Mouse (Mus musculus): ENCODE measurements at regions not wholly inside any gene's neighbourhood (a gene's known extent, or its start where the extent isn't known, plus 50 kb on each side); places are given as distances from the start of the nearest gene placed in this dataset.
"Not testable (repeated sequence)": the region's sequence is repeated elsewhere in the genome, so short reads cannot be mapped to it uniquely, and the experiment has no call there.

DNA sequence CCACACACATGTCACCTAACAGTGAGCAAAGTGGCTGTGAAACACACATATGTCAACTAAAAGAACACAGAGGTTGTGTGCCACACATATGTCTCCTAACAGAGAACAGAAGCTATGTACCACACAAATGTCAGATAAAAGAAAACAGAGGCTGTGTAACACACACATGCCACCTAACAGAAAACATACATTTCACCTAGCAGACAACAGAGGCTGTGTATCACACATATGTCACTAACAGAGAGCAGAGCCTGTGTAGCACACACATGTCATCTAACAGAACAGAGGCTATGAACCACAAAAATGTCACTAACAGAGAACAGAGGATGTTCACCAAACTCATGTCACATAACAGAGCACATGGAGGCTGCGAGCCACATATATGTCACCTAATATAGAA lies 103.6 kb upstream of the Thrb start:
- DNase-seq (ENCODE audit: low read depth, low spot score): no peak

DNA sequence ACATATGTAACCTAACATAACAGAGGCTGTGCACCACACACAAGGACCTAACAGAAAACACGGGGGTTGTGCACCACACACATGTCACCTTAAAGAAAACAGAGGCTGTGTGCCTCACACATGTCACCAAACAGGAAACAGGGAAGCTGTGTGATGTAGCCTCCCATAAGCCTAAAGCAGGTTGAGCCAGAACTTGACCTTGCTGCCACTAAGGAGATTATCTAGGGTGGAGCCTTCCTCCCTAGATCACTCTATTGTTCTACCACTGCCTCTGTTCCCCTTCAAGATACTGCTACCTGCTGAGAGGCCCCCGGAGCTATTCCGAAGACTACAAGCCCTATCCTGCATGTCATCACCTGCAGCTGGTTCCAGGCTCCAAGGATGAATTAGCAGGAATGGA lies 100.1 kb upstream of the Thrb start:
- not testable (repeated sequence) for DNase-seq (ENCODE audit: low read depth, low spot score)

DNA sequence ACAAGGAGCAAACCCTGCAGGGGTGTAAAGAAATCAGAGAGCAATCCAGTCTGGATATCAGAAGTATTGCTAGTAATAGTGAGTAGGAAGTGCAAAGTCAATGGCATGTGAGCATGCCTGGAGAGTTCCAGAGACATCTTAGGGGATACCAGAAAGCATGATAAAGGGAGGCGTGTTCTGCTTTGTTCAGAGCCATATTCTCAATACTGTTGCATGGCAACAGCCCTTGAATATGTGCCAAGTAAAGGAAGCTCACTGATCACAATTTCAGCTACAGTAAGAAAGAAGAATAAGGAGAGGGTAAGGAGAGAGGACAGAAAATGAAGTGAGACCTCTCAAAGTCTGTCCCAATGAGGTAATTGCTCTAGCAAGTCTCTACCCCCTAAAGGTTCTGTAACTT lies 92.1 kb upstream of the Thrb start:
- no peak for DNase-seq (ENCODE audit: low read depth, low spot score)

DNA sequence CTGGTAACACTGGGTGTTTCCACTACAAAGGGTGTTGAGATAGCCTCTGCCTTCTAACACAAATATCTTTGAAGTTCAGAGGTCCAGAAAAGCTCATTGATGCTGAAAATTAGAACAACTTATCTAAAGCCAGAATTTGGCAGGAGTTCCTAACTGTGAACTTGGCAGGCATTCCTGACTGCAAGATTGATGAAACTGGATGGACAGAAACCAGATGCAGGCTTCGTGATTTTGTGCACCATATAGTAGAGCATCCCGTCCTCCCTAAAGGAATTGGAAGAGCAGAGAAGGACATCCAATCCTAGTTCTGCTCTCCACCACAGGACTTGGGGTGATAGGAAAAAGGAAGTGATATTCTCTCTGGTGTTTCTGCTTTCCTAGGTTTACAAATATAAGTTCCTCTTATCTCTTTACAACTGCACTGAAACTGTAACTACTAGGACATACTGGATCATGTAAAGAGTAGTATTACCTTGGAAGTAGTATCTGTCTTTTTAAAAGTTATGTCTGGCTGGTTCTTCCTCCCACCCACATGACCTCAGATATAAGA lies 90.9 kb upstream of the Thrb start:
- DNase-seq (ENCODE audit: low read depth, low spot score): no peak

DNA sequence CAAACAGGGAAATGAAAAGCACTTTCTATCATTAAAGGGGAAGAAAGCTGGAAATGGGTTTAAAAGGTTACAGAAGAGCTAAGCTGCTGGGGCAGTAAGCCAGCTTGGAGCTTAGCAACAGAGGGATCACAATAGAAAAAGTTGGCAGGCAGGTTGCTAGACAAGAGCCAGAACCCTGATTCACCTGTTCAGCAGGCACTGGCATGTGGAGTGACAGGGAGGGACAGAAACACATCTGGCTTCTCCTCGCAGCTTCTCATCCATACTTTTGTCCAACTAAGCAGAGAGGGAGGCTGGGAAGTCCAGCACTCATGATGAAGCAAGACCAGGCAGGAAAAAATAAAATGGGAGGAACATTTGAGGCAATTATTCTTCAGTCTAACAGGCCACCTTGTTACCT lies 81.3 kb upstream of the Thrb start:
- DNase-seq (ENCODE audit: low read depth, low spot score): no peak

DNA sequence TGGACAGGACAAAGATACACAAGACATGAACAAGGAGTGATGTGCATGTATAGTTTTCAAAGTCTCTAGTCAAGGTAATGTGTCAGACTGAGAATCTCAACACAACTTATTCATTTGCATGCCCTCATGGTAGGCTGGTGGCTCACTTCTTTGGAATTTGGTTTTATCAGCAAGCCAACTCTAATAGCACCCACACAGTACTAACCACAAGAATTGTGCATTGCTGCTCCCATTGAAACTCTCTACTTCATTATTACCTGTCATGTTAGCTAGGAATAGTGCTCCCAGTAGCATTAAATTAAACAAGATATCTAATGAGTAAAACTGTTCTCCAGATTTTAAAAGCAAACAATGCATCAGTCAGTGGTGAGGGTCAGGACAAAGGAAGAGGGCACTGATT lies 70.5 kb upstream of the Thrb start:
- DNase-seq (ENCODE audit: low read depth, low spot score): peak; percentile 43

DNA sequence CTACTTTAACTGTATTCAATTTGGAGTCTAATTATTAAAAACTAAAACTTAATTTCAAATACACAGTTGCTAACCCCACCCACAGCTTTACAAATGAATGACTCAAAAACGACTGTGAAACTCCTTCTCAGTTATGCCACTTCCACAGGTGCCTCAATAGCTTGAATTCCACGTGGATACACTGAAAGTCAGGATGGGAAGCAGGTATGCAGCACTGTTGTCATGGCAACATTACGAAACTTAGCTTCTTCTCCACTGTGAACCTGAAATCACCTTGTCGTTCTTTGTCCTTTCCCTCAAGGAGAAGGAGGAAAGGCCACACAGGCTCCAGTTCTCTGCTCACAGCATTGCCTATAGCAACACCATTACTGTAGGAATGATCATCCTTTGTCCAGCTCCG lies 60.5 kb upstream of the Thrb start:
- DNase-seq (ENCODE audit: low read depth, low spot score): no peak

DNA sequence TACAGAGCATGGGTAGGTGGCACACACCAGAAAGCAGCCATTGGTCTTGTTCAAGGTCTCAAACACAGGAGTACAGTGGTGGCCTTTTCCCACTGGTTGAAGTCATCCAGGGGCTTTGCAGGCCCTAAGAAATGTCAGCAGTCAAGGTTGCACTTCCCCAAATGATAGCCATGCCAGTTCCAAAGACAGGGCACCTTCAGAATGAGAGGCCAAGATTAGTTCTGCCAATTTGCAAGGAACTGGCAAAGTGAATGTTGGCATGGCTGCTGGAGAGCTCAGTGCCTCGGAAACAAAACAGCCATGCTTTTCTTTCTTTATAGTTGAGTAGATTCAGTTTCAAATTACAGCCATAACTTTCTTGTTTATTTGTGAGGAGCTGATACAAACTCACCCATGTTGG lies 57.7 kb upstream of the Thrb start:
- no peak for DNase-seq (ENCODE audit: low read depth, low spot score)

DNA sequence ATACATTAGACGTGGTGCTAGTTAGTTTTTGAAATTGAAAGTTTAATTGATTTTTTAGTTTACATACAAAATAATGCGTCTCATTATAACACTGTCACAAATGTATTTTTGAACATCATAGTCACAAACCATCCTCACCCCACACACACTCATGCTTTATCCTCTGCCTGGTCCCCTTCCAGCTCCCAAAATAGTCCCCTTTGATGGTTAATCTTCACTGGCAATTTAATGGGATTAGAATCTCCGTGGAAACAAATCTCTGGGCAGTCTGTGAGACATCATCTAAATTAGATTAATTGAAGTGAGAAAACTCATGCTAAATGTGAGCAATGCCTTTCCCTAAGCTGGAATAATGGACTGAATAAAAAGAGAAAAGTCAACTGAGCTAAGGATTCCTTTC lies 54.0 kb upstream of the Thrb start:
- no peak for DNase-seq (ENCODE audit: low read depth, low spot score)

DNA sequence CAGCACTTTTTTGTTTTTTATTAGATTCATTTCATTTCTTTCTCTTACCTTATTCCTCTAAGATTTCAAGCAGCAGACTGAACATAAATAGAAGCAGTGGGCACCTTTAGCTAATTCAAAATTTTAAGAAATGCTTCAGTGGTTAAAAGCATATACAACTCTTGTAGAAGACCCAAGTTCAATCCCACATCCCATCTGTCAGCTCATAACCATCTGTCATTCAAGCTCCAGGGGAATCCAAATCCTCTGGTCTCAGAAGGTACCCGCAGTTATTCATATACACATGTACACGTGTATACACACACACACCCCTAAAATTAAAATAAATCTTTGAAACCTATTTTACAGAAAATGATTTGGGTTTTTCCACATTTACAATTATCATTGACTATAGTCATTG lies 52.9 kb upstream of the Thrb start:
- DNase-seq (ENCODE audit: low read depth, low spot score): no peak

Data from 3T3-L1 (cell line).